ENCODE assay signal across 7 mouse cellular contexts in genomic region chr9:22070791-22071573, GRCm38 (mm10). TPM values are rescaled to one million over a fixed set of nuclear protein-coding genes. Genes with fewer than 3 reads are reported as not detected.
DNase-seq lines count a peak whose midpoint lies in the region; ATAC-seq lines count a peak whose summit lies in the region.

Gene Gm49318 (minus strand): TSS chr9:22071259.
Gene Zfp653 (minus strand): TSS chr9:22071376.

- H3K4me1 ChIP-seq in intestine, embryonic 16.5 days (ENCODE audit: control insufficient read depth, insufficient read depth, low read length): peaks cover 7% of the 10 kb centered on the region
- peaks cover 8% of the 10 kb centered on the region for H3K4me1 ChIP-seq in midbrain, embryonic 11.5 days (ENCODE audit: control insufficient read depth, insufficient read depth, low read length)

- intact Hi-C loops in gastrocnemius, postnatal 36 days (cut with DNase I): loop anchor here (10.0 kb wide), 1 partner anchor 1616 kb away; no protein-coding TSS in a partner anchor
- intact Hi-C loops in left cerebral cortex, postnatal 36 days (cut with DNase I): loop anchor here (2.0 kb wide), 2 partner anchors 46 to 84 kb away; partner anchors contain the start of gene Elof1

- H3K9me3 ChIP-seq in intestine, embryonic 16.5 days (ENCODE audit: control insufficient read depth, low read length): no peaks in the 10 kb centered on the region
- H3K9me3 ChIP-seq in midbrain, embryonic 11.5 days (ENCODE audit: control insufficient read depth, low read length): no peaks in the 10 kb centered on the region

- peak within 1 kb of the TSS; percentile 98 for H3K27ac ChIP-seq in intestine, embryonic 16.5 days (ENCODE audit: low read length)
- peak within 1 kb of the TSS; percentile 94 for H3K27ac ChIP-seq in midbrain, embryonic 11.5 days (ENCODE audit: low read depth, low read length)

- WGBS in intestine, embryonic 16.5 days: under 1% methylated on average over 78 of the region's 87 CpGs
- WGBS in midbrain, embryonic 11.5 days: under 1% methylated on average over 70 of the region's 87 CpGs

- peak; percentile 98 for DNase-seq in adrenal gland, adult 2 months
- DNase-seq in embryo, embryonic 11.5 days (ENCODE audit: low read depth, low spot score): peak; percentile 95
- DNase-seq in gastrocnemius, postnatal 36 days: peak; percentile 95 to 97
- peak; percentile 97 to 98 for DNase-seq in left cerebral cortex, postnatal 36 days (ENCODE audit: low spot score in 2 of 2)
- DNase-seq in midbrain, embryonic 11.5 days (ENCODE audit: low spot score, missing footprints): peak; percentile 99
- DNase-seq in skeletal muscle tissue, adult 2 months (ENCODE audit: low read depth, low spot score): peak; percentile 97

- no peaks in the 10 kb centered on the region for H3K27me3 ChIP-seq in intestine, embryonic 16.5 days (replicated peaks; ENCODE audit: control insufficient read depth, insufficient read depth, low read length)
- H3K27me3 ChIP-seq in midbrain, embryonic 11.5 days (ENCODE audit: control insufficient read depth, insufficient read depth, low read length): no peaks in the 10 kb centered on the region

- H3K4me3 ChIP-seq in intestine, embryonic 16.5 days (ENCODE audit: low read length): peak within 1 kb of the TSS; percentile 78
- peak within 1 kb of the TSS; percentile 91 for H3K4me3 ChIP-seq in midbrain, embryonic 11.5 days (ENCODE audit: low read depth, low read length)

- H3K4me2 ChIP-seq in intestine, embryonic 16.5 days (ENCODE audit: low read depth, low read length): peak within 1 kb of the TSS; percentile 58
- H3K4me2 ChIP-seq in midbrain, embryonic 11.5 days: peak within 1 kb of the TSS; percentile 56

- ATAC-seq in intestine, embryonic 16.5 days: peak; percentile 98
- peak; percentile 98 for ATAC-seq in midbrain, embryonic 11.5 days (ENCODE audit: low FRiP score)

- H3K9ac ChIP-seq in intestine, embryonic 16.5 days (ENCODE audit: low read depth, low read length): peak within 1 kb of the TSS; percentile 91
- H3K9ac ChIP-seq in midbrain, embryonic 11.5 days (ENCODE audit: low read length): peak within 1 kb of the TSS; percentile 96

- no peaks in the 10 kb centered on the region; the same call in 1 of the 2 replicates for H3K36me3 ChIP-seq in intestine, embryonic 16.5 days (ENCODE audit: control insufficient read depth, insufficient read depth, low read length)
- peaks cover 7% of the 10 kb centered on the region for H3K36me3 ChIP-seq in midbrain, embryonic 11.5 days (ENCODE audit: control insufficient read depth, insufficient read depth, low read length)

RNA-seq across cellular contexts. Expression of gene Gm49318, which starts in this region (rescaled TPM):
- total RNA-seq in adrenal gland, adult 2 months (2021): not detected
- not detected in 2 replicates for polyA plus RNA-seq in adrenal gland, adult 2 months (2012; rRNA removed)
- total RNA-seq in gastrocnemius, postnatal 36 days (2021): not detected
- not detected in 2 replicates for polyA plus RNA-seq in intestine, embryonic 16.5 days (2015; fragmentation: Nextera tagmentation; extraction: Ambion mirVana)
- 1 to 10 TPM; 3.0 to 5.5 TPM for total RNA-seq in left cerebral cortex, postnatal 36 days (2021)
- polyA plus RNA-seq in midbrain, embryonic 11.5 days (2014; fragmentation: Nextera tagmentation; extraction: Ambion mirVana): not detected in 2 replicates

RNA-seq across cellular contexts. Expression of gene Zfp653, which starts in this region (rescaled TPM):
- total RNA-seq in adrenal gland, adult 2 months (2021): 1 to 10 TPM; 8.0 to 8.5 TPM
- 19.3 and 20.7 TPM in 2 replicates for polyA plus RNA-seq in adrenal gland, adult 2 months (2012; rRNA removed)
- 1 to 10 TPM; 2.9 to 3.8 TPM for total RNA-seq in gastrocnemius, postnatal 36 days (2021)
- 9.2 and 9.7 TPM in 2 replicates for polyA plus RNA-seq in intestine, embryonic 16.5 days (2015; fragmentation: Nextera tagmentation; extraction: Ambion mirVana)
- total RNA-seq in left cerebral cortex, postnatal 36 days (2021): 10 to 100 TPM; 18.7 to 22.8 TPM
- polyA plus RNA-seq in midbrain, embryonic 11.5 days (2014; fragmentation: Nextera tagmentation; extraction: Ambion mirVana): 7.6 and 7.9 TPM in 2 replicates

Comparison
In these comparisons a context has a peak if more than half of its experiments do, and no peak if none do; other contexts are left out.
1. Peak in every context shown above with its lines: DNase-seq, ATAC-seq, H3K4me3 ChIP-seq and H3K27ac ChIP-seq.